Mouse (Mus musculus): ENCODE data around the gene Acot2.
"Not testable (repeated sequence)": the region's sequence is repeated elsewhere in the genome, so short reads cannot be mapped to it uniquely, and the experiment has no call there.

Acot2 gene

DNA sequence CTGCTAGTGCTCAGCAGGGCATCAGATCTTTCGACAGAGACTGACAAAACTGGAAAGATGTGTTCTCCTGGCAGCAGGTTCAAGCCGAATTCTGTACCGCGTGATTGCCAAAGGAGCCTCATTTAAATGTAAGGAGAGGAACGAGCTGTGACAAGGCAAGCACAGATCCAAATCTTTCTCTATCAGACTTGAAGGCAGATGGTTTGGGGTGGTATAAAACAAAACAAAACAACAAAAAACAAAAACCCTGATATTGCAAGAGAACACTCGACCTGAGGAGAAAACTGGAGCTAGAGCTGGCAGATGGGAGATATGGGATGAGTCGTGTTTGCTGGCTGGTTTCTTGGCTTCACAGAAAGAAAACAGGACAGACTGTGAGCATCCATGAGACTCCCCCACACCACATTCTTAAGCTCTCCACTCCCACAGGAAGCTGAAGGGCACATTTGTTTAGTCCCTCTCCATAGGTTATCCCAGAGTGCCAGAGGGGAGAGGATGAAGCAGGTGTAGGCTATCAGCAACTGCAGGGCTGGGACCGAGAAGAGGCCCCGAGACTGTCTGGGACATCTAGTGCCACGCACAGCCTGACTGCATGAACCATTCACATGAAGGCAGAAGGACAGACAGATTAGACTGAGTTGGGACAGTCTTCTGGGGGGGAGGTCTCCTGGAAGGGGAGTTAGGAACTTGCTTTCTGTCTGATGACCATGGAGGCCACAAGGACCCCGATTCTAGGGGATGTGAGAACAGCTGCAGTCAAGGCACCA lies 10.9 kb downstream of the Acot2 start:
- no peak for DNase-seq (ENCODE audit: low spot score in 2 of 2)

DNA sequence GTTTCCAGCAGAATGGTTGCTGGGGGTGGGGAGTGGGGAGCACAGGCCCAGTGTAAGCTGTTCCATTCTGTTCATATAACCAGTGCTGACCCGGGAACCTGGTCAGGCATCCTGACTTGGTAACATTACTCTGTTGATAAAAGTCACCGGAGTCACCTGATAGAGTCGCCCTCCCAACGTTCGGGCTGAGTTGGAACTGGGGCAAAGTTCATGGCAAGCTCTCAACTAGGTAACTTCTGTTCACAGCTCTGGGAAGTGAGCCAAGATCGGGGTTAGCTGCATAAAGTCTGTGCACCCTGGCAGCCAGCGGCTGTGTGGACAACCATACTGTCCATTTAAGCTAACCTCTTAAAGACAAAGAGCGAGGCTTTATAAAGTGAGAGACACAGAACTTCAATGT lies 11.6 kb downstream of the Acot2 start:
- DNase-seq (ENCODE audit: low spot score in 2 of 2): peak; percentile 18 to 27

- DNase-seq (ENCODE audit: low spot score in 2 of 2): no peak
Measured at GRCm38 (mm10) chr12:84000418-84000817, 12.8 kb downstream of the Acot2 start.

DNA sequence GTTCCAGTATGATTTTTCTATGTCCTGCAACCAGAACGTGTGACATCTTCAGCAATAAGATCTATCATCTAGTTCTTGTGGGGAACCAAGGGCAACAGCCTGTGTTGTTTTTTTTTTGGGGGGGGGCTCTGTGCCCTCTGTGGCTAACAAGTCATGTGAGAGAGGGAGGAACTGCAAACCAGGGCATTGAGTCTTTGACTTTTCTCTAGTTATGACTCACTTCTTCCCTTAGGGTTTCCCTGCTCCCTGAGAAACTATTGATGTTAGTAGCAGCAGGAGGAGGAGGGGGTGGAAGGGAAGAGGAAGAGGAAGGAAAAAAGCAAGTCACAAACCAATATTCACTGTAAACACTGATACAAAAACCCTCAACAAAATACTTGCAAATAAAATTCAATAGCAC lies 16.2 kb downstream of the Acot2 start:
- DNase-seq (ENCODE audit: low spot score in 2 of 2): no peak

DNA sequence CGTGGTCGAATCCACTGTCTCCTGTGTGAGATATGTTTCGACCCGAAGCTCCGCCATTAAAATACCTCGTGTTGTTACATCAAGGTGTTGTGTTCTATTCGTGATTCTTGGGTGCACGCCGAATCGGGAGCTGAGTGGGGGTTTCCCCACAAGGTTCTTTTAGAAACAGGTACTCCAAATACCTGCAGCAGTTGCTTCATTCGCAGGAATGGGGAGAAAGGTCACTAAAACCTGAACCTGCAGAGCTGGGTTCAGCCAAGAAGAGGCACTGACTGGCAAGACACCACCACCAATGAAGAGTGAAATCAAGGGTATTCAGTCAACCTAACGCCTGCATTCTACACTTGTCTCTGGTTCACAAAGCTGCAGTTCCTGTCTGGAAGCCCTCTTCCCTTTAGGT lies 20.6 kb downstream of the Acot2 start:
- no peak for DNase-seq (ENCODE audit: low spot score in 2 of 2)

GRCm38 (mm10) chr12:84008729-84009128 lies 21.1 kb downstream of the Acot2 start:
- DNase-seq (ENCODE audit: low spot score in 2 of 2): no peak

DNA sequence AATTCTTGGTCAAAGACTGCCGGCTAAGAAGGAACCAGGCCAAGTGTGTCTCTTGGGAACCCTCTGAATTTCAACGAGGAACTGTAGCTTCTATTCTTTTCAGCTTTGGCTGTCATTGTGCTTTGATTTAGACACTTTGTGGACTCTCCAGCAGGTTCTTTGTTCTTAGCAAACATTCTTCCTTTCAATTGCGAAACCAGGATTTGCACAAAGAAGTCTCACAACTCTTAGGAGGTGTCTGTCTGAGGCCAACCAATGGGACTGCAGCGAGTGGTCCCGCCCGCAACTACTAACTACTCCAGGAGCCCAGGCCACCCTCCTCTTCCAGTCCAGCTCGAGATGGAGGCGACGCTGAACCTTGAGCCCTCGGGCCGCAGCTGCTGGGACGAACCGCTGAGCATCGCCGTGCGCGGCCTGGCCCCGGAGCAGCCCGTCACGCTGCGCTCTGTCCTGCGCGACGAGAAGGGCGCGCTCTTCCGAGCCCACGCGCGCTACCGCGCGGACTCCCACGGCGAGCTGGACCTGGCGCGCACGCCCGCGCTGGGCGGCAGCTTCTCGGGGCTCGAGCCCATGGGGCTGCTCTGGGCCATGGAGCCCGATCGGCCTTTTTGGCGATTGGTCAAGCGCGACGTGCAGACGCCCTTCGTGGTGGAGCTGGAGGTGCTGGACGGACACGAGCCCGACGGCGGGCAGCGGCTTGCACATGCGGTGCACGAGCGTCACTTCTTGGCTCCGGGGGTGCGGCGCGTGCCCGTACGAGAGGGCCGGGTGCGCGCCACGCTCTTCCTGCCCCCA lies 21.7 kb downstream of the Acot2 start, which contains the start of gene Acot1:
TSS of gene Acot1 (plus strand) at position 320 of the 795 bp plus-strand sequence.
- DNase-seq (ENCODE audit: low spot score in 2 of 2): peak; percentile 22 to 26

GRCm38 (mm10) chr12:84010201-84010600 lies 22.5 kb downstream of the Acot2 start:
- DNase-seq (ENCODE audit: low spot score in 2 of 2): no peak

DNA sequence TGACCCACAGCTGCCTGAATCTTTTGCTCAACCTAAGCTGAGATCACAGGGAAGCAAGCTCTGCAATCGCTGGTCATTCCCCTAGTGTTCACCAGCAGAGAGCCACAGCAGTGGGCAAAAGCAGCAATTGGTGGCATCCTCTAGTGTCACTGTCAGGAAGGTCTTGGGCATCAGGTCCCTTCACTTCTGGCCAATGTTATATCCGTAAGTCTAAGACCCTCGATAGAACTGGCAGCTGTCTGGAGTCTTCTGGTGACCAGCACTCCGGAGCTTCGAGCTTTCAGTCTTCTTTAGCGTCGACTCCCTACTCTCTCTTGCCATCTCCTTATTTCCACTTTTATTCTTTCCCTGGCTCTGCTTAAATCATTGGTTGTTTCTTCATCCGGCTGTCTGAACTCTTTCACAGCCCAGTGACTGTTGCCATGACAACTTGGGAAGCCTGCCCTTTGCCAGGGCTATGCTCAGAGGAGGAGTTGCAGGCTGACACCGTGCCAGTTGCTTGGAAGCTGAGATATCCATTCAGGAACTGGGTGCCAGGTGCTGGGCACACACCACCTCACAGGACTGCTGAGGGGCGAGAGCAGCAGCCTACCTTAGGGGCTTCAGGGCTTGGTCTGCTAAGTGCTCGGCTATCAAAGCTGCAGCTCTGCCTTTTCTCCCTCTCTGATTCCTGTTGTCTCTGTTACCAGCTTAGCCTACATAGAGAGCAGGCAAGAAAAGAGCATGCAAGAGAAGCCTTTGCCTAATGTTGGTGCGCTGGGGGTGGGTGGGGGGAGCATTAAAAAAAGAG lies 23.8 kb downstream of the Acot2 start:
- DNase-seq (ENCODE audit: low spot score in 2 of 2): no peak

DNA sequence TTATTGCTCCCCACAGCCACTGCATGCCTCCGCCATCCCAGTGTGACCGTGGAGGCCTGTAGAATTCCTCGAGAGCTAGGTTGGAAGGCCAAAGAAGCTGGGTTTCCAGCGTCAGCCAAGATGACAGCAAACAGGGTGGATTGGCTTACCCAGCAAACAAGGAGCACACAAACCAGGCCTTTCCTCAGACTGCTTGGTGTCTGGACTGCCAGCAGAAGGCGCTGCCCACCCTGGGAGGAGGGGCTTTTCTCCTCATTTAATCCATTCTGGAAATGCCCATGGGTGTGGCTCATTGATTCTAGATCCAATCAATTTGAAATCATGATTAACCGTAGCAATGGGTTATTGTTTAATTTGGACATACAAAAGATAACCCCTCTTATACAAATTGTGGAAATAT lies 25.5 kb downstream of the Acot2 start:
- no peak for DNase-seq (ENCODE audit: low spot score in 2 of 2)

GRCm38 (mm10) chr12:84013701-84014100 lies 26.0 kb downstream of the Acot2 start:
- DNase-seq (ENCODE audit: low spot score in 2 of 2): no peak

DNA sequence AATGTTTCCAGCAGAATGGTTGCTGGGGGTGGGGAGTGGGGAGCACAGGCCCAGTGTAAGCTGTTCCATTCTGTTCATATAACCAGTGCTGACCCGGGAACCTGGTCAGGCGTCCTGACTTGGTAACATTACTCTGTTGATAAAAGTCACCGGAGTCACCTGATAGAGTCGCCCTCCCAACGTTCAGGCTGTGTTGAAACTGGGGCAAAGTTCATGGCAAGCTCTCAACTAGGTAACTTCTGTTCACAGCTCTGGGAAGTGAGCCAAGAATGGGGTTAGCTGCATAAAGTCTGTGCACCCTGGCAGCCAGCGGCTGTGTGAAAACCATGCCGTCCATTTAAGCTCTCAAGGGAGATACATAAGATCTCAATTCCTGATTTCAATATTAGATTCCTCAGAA lies 32.9 kb downstream of the Acot2 start:
- peak; percentile 49 to 59 for DNase-seq (ENCODE audit: low spot score in 2 of 2)

- not testable (repeated sequence) for DNase-seq (ENCODE audit: low spot score in 2 of 2)
Measured at GRCm38 (mm10) chr12:84022266-84022665, 34.6 kb downstream of the Acot2 start.

DNA sequence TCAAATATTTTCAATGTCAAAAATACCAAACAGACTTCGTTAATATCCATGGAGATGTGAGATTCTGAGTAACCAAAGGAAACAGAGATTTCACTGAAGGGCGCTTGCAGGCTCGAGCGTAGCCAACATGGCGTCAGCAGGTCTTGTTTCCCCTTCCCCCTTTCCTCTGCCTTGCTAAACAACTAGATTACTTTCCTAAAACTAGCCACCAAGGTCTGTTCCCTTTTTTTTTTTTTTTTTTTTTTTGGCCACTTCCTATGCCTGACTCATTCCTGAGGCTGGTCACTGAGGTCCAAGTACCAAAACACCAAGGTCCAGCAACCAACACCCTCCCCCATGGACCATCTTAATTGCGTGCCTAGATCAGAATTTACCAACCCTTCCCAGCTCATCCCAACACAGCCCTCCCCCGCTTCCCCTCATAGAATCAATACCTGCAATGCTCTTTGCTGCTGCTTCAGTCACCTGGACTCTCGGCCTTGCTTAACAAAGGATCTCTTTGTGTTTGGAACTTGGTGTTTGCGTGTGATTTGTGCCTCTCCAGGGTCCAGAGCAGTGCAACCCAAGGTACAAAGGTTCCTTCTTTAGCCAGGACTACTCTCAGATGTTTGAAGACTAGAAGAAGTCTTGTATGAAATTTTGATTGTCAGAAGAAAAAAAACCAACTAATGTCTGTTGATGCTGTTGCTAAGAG lies 35.5 kb downstream of the Acot2 start:
- DNase-seq (ENCODE audit: low spot score in 2 of 2): no peak

GRCm38 (mm10) chr12:84025888-84026287 lies 38.2 kb downstream of the Acot2 start:
- no peak for DNase-seq (ENCODE audit: low spot score in 2 of 2)

DNA sequence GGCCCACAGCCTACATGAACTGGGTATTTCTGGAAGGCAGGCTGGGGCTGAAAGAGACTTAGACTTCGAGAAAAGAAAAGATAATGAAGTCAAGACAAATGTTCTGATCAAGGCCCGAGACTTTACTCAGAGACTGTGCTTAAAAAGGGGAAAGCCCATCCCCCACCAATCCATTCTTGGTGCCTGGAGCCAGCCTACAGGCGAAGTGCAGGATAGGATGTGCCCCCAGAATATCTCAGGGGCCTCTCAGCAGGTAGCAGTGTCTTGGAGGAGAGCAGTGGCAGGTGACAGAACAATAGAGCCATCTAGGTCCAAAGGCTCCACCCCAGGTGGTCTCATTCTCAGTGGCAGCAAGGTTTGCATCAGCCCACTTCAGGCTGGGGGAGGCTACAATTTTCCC lies 40.7 kb downstream of the Acot2 start:
- not testable (repeated sequence) for DNase-seq (ENCODE audit: low spot score in 2 of 2)

DNA sequence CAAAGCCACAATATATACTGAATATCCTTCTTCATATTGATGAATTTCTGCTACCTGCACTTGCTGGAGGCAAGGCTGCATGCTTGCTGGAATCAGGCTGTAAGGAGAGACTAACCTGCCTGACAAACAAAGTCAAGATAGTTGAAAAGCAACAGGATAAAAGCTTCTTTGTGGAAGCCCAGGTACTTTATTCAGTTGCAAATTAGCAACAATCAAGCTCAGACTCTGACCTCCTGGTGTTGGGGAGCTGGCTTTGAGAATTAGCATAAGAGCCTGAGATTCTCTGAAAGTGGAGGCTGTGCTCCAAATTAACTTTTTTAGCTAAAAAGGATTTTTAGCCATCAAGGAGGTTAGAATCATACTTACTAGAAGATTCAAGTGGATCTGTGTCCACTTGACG lies 41.4 kb downstream of the Acot2 start:
- DNase-seq (ENCODE audit: low spot score in 2 of 2): not testable (repeated sequence)

- DNase-seq (ENCODE audit: low spot score in 2 of 2): peak; percentile 54 to 71
Measured at GRCm38 (mm10) chr12:84030659-84031332, 43.1 kb downstream of the Acot2 start.

DNA sequence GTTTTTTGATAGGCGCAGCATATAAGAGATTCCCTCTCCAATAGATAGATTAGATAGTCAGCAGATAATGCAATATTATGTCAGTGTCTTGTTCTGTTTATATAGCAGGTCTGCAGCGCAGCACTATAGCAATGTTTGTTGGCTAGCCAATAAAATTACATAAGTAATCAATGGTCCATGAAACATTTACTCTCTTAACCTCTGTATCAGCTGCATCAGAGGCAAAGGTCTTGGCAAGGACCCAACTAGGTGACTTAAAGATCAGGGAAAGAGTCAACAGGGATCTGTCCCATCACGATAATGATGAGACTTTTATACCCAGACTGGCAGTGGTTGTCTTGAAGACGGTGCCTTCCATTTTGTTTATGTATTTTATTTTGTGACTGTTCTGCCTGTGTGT lies 45.2 kb downstream of the Acot2 start:
- DNase-seq (ENCODE audit: low spot score in 2 of 2): no peak

DNA sequence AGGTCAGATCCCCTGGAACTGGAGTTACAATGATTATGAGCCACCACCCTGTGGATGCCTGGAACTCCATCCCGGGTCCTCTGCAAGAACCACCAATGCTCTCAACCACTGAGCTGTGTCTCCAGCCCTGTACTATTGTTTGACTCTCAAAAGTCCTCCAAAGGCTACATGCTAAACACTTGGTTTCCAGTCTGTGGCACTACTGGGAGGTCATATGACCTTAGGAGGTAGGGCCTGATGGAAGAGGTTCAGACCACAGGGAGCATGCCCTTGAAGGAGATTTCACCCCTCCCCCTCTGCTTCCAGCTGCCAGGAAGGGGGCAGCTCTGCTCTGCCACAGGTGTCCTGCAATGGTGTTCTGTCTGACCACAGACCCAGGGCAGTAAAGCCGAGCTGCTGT lies 45.6 kb downstream of the Acot2 start:
- DNase-seq (ENCODE audit: low spot score in 2 of 2): not testable (repeated sequence)

GRCm38 (mm10) chr12:84034108-84034507 lies 46.4 kb downstream of the Acot2 start:
- no peak for DNase-seq (ENCODE audit: low spot score in 2 of 2)

All from spleen, postnatal 36 days (tissue).